Mouse (Mus musculus) limb, embryonic 14.5 days (tissue): ENCODE measurements at regions not wholly inside any gene's neighbourhood (a gene's known extent, or its start where the extent isn't known, plus 50 kb on each side); places are given as distances from the start of the nearest gene placed in this dataset.
A peak's percentile ranks its signal among the peaks of the same experiment; 100 is the strongest.

Source experiments
- ATAC-seq: fragments of 200-750 bp; cut with Nextera tagmentation; 2 replicates; pipeline ENCODE4 v1.8.0; 2017; ENCODE audit warnings: low read depth, moderate number of reproducible peaks, moderate TSS enrichment; ENCODE audit not compliant: low FRiP score
- DNase-seq: peaks from one replicate; pipeline ENCODE4 v3.0.0-alpha.2; 2015; ENCODE audit warnings: low spot score
- H3K27ac ChIP-seq: fragments of 300-500 bp; sonication (generic); replicated peaks from 2 replicates; pipeline ENCODE4 v1.5.1; 2014; ENCODE audit warnings: low read depth, mild to moderate bottlenecking, low read length, moderate library complexity, mixed read lengths
- H3K27me3 ChIP-seq: fragments of 300-500 bp; sonication (generic); 2 replicates; pipeline ENCODE4 v1.6.1; 2014; ENCODE audit warnings: low read length, mixed read lengths; ENCODE audit not compliant: control insufficient read depth, insufficient read depth
- H3K36me3 ChIP-seq: fragments of 300-500 bp; sonication (generic); 2 replicates; pipeline ENCODE4 v1.6.1; 2014; ENCODE audit warnings: mild to moderate bottlenecking, low read length, moderate library complexity, mixed read lengths; ENCODE audit not compliant: control insufficient read depth, insufficient read depth
- H3K4me1 ChIP-seq: fragments of 300-500 bp; sonication (generic); 2 replicates; pipeline ENCODE4 v1.6.1; 2014; ENCODE audit warnings: antibody characterized with exemption, low read length, mixed read lengths; ENCODE audit not compliant: control insufficient read depth, insufficient read depth
- H3K4me2 ChIP-seq: fragments of 300-500 bp; sonication (generic); replicated peaks from 2 replicates; pipeline ENCODE4 v1.6.1; 2014; ENCODE audit warnings: low read depth, mild to moderate bottlenecking, low read length, moderate library complexity; ENCODE audit not compliant: severe bottlenecking
- H3K4me3 ChIP-seq: fragments of 300-500 bp; sonication (generic); replicated peaks from 2 replicates; pipeline ENCODE4 v1.5.1; 2014; ENCODE audit warnings: low read length
- H3K9ac ChIP-seq: fragments of 300-500 bp; sonication (generic); 2 replicates; pipeline ENCODE4 v1.6.1; 2014; ENCODE audit warnings: mild to moderate bottlenecking, low read depth, low read length, moderate library complexity; ENCODE audit not compliant: severe bottlenecking
- H3K9me3 ChIP-seq: fragments of 300-500 bp; sonication (generic); 2 replicates; pipeline ENCODE4 v1.6.1; 2016; ENCODE audit warnings: low read length; ENCODE audit not compliant: control insufficient read depth
- POLR2A ChIP-seq: fragments of 200-500 bp; IDR thresholded peaks from 2 replicates; pipeline ENCODE4 v1.8.0; 2012; ENCODE audit warnings: inconsistent platforms, mild to moderate bottlenecking, moderate library complexity, borderline replicate concordance; ENCODE audit not compliant: insufficient read depth, insufficient read length; ENCODE audit errors: extremely low read depth
- WGBS: fragments of 180-500 bp; shearing (Covaris S2); extraction: QIAGEN DNeasy Blood & Tissue Kit; methylation state at CpG from one replicate; pipeline ENCODE4 v1.1.7; 2014; 5-methylcytosine and 5-hydroxymethylcytosine counted together

GRCm38 (mm10) chr13:45181529-45182230 lies 103.2 kb downstream of the Gm9817 start:
- H3K9me3 ChIP-seq = no peaks in the 10 kb centered on the region
- no peaks in the 10 kb centered on the region for H3K4me1 ChIP-seq
- no peaks in the 10 kb centered on the region for H3K27me3 ChIP-seq
- 85% methylated on average over 1 of the region's 1 CpGs for WGBS
- no peak for TF ChIP-seq POLR2A
- H3K4me3 ChIP-seq = no peak overlapping the region
- H3K4me2 ChIP-seq = no peak overlapping the region
- DNase-seq = no peak
- no peaks in the 10 kb centered on the region for H3K36me3 ChIP-seq
- no peak for ATAC-seq
- no peak overlapping the region for H3K9ac ChIP-seq
- no peak overlapping the region for H3K27ac ChIP-seq

- H3K9me3 ChIP-seq = no peaks in the 10 kb centered on the region
- ATAC-seq (peak; percentile 63; the same call in 1 of the 2 replicates), DNase-seq (no peak)
- H3K4me1 ChIP-seq = peaks cover 15% of the 10 kb centered on the region
- 28% methylated on average over 6 of the region's 6 CpGs for WGBS
- no peaks in the 10 kb centered on the region for H3K36me3 ChIP-seq
- H3K27me3 ChIP-seq = no peaks in the 10 kb centered on the region
- H3K9ac ChIP-seq = no peak overlapping the region
- TF ChIP-seq POLR2A = no peak
- no peak overlapping the region for H3K4me2 ChIP-seq
- no peak overlapping the region for H3K4me3 ChIP-seq
- H3K27ac ChIP-seq = no peak overlapping the region
Observed at GRCm38 (mm10) chr13:45189389-45189788, 110.9 kb downstream of the Gm9817 start.

DNA sequence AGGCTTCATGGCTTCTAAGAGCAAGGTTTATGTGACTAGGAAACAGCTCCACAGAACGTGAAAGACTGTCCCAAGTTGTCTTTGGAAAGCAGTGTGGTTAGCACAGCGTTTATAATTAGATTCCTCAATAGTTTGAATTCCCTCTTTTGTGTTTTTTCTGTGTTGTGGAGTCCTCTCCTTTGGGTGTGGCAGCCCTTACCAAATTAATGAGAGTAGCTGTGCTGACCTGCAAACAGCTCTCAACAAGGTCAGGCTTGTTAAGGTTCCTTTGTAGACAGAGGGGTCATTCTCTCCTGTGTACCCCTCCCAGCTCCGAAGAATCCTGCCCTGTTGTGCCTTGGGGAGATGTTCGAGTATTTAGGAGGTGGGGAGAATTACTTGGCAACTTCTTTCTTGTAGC lies 111.7 kb downstream of the Gm9817 start:
- H3K36me3 ChIP-seq = no peaks in the 10 kb centered on the region
- ATAC-seq = no peak

GRCm38 (mm10) chr13:45192079-45192478 lies 113.6 kb downstream of the Gm9817 start:
- 20% methylated on average over 8 of the region's 8 CpGs for WGBS
- ATAC-seq = no peak
- no peak overlapping the region for H3K4me3 ChIP-seq
- no peaks in the 10 kb centered on the region for H3K36me3 ChIP-seq
- TF ChIP-seq POLR2A = no peak
- no peaks in the 10 kb centered on the region for H3K9me3 ChIP-seq
- H3K27ac ChIP-seq = no peak overlapping the region
- no peak for DNase-seq
- H3K4me1 ChIP-seq = peaks cover 15% of the 10 kb centered on the region
- H3K4me2 ChIP-seq = no peak overlapping the region; the same call in 1 of the 2 replicates
- no peaks in the 10 kb centered on the region for H3K27me3 ChIP-seq
- no peak overlapping the region for H3K9ac ChIP-seq

More for the DNA sequence above, 111.7 kb downstream of the Gm9817 start:
- H3K9ac ChIP-seq = no peak overlapping the region
- H3K27me3 ChIP-seq = no peaks in the 10 kb centered on the region
- H3K4me3 ChIP-seq = no peak overlapping the region
- H3K27ac ChIP-seq = no peak overlapping the region
- H3K9me3 ChIP-seq = no peaks in the 10 kb centered on the region
- WGBS = 58% methylated on average over 4 of the region's 4 CpGs
- DNase-seq = no peak
- TF ChIP-seq POLR2A = no peak
- peaks cover 15% of the 10 kb centered on the region for H3K4me1 ChIP-seq
- H3K4me2 ChIP-seq = no peak overlapping the region

DNA sequence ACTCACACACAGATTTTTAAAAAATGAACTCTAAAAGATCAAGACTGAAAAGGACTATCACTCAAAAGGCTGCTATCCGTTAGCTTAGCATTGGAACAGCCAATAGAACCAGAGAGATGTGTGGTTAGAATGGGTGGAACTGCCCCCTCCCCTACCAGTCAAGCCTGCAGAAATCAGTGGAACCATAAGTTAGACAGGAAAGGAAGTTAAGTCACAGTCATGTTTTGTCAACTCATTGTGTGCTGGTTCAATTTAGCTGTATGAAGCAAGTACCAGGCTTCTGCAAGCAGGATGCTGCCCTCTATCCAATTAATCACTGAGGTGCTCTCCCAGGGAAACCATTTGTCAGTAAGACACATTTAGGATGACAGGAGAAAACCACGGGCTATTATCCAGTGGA lies 117.1 kb downstream of the Gm9817 start:
- 60% methylated on average over 2 of the region's 2 CpGs for WGBS
- no peak overlapping the region for H3K27ac ChIP-seq
- H3K9ac ChIP-seq = no peak overlapping the region
- no peaks in the 10 kb centered on the region for H3K9me3 ChIP-seq
- no peak overlapping the region for H3K4me3 ChIP-seq
- ATAC-seq (no peak), DNase-seq (no peak)
- no peak for TF ChIP-seq POLR2A
- H3K36me3 ChIP-seq = no peaks in the 10 kb centered on the region
- no peak overlapping the region for H3K4me2 ChIP-seq
- H3K27me3 ChIP-seq = no peaks in the 10 kb centered on the region
- H3K4me1 ChIP-seq = peaks cover 3% of the 10 kb centered on the region; the same call in 1 of the 2 replicates
